Mouse (Mus musculus) urinary bladder, postnatal 4 days (tissue): Measurements from ENCODE around the gene Cxcl5.
"Not testable (repeated sequence)": the region's sequence is repeated elsewhere in the genome, so short reads cannot be mapped to it uniquely, and the experiment has no call there.

ENCODE experiments used
- DNase-seq, 2 experiments: peaks; one replicate each; pipeline ENCODE4 v3.0.0; 2021 to 2022; ENCODE audit warnings: low spot score in 2 of 2

Gene Cxcl5

DNA sequence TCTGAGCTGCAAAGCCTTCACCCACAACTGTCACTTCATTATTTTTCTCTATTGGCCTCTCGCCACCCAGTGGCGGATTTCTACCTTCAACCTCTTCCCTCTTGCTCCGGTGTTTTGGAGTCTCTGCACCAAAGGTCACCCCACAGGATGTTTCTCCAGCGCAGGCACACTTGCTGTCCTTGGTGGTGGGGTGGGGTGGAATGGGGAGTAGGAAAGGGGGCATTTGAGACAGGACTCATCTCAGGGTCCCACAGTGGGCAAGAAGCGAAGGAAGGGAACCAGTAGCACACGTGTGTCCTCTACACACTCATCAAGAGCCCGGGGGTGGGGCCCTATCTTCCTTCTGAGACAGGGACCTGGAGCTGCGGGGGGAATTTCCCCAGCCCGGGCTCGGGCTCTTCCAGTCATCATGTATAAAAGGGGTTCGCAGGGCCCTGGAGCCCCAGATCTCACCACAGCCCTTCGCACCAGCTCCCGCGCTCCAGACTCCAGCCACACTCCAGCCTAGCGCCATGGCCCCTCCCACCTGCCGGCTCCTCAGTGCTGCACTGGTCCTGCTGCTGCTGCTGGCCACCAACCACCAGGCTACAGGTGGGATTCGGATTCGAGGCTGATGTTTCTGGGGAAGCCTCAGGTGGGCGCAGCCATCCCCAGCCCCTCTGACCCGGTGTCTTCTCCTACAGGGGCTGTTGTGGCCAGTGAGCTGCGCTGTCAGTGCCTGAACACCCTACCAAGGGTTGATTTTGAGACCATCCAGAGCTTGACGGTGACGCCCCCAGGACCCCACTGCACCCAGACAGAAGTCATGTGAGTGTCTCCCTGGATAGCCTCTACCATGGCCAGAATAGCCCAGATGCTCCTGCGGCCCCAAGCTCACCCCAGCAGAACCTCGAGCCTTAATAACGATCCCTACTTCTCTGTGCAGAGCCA, 26.8 kb downstream of the Cxcl5 start, which contains the start of gene Cxcl3:
Gene Cxcl3 (plus strand): TSS at position 445 of the 930 bp plus-strand sequence.
- DNase-seq: no peak

DNA sequence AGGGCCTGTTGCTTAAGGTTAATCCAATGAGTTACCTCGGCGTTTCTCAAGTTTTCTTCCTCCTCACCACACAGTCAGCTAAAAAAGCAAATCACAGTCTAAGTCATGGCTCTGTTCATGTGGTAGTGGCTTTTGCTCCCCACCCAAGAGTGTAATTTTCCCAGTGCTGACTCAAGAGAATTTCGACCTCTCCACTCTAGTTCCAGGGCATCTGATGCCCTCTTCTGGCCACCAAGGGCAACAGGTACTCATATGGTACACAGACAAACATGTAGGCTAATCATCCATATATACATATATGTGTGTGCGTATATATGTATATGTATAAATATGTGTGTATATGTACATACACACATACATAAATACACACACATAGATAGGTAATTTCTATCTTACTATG, 29.0 kb downstream of the Cxcl5 start:
- no peak for DNase-seq

DNA sequence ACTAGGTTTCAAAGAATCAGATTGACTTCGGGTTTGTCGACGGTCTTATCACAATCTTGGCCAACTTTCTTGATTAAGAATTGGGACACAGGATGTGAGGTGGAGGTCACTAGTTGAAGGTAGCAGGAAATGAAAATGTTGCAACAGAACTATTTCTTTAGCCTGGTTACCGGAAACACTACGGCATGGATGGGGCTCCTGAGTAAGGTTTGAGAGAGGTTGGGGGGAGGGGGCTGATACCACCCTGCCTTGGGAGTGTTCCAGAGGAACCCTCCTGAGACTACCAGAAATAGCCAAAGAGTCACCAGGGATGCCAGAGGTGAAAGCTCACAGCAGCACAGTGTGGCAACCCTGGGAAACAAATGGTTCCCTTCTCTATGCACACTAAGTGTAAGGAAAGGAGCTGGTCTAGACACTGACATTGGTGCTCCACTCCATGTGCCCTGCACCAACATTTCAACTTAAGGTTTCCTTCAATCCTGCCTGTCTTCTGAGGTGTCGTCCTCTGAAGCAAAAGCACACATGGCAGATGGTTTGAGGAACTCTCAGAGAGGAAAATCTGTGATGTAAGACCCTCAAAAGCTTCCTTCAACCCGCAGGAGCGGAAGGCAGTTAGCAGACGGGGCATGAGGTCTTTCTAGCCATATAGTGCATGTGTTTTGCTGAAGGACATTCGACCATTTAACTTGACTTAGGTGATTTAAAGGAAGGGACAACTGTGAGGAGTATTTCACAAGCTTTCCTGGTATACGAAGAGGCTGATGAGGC, 30.3 kb downstream of the Cxcl5 start:
- no peak for DNase-seq

GRCm38 (mm10) chr5:90790074-90790502, 30.9 kb downstream of the Cxcl5 start:
- no peak for DNase-seq

DNA sequence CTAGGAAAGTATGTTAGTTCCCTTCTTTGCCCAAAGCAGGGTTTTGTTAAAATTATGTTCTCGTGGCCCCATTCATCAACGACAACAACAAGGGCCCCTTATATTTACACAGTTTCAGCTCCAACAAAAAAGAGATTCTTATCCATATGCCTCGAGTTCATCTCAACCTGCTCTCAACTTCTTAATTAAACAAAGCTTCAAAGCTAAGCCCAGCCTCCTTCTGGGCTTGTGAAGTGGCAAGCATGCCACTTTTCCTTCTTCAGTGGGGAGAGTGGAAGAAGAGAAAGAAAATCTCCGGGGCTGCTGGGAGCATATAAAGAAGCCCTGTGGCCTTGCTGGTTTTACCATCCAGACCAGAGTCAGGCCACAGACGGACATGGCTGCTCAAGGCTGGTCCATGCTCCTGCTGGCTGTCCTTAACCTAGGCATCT, 35.0 kb downstream of the Cxcl5 start, which contains the start of gene Cxcl15:
Gene Cxcl15 (plus strand): TSS at position 340 of the 431 bp plus-strand sequence.
- no peak for DNase-seq

DNA sequence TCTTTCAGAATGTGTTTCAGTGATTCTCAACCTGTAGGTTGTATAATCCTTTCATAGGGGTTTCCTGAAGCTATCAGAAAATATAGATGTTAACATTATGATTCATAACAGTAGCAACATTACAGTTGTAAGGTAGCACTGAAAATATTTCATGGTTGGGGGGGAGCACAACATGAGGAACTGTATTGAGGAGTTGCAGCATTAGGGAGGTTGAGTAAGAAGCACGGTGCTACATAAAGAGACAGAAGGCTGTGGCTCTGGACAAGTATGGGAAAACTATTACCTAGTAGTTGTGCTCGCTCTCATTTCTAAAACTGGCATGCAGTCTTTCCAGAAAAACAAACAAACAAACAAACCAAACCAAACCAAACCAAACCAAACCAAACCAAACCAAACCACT, 36.2 kb downstream of the Cxcl5 start:
- DNase-seq: not testable (repeated sequence)

DNA sequence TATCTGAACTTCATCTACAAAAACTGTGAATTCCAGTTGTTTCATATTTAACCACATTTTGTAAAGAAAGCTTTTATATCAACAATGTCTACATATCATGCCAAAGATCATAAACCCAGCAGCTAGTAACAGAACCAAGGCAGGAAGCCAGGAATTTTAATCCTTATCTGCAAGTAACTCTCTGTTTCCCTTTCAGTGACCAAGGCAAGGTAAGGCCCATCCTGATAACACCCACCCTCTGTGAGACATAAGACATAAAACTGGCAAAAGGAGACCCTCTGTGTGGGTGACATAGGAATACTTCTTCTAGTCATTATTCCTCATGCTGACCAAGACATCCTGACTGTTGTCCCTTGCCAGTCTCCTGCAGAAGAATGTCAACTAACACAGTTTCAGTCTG, 45.4 kb downstream of the Cxcl5 start:
- no peak for DNase-seq

DNA sequence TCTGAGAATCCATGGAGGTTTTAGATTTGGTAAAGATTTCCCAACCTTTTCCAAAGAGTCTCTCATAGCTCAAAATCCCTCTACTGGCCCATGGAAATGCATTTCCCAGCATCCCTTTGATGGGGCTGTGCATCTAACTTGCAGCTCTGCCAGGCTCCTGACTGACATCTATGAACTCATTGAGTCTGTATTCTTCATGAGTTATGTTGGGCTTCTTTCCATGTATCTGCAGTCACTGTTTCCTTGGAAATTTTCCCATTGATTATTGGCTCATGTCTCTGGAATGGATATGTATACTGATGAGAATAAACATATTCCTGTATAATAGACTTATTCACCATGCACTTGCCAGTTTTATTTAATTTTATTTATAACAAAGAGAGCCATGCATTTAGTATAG, 46.9 kb downstream of the Cxcl5 start:
- DNase-seq: no peak

DNA sequence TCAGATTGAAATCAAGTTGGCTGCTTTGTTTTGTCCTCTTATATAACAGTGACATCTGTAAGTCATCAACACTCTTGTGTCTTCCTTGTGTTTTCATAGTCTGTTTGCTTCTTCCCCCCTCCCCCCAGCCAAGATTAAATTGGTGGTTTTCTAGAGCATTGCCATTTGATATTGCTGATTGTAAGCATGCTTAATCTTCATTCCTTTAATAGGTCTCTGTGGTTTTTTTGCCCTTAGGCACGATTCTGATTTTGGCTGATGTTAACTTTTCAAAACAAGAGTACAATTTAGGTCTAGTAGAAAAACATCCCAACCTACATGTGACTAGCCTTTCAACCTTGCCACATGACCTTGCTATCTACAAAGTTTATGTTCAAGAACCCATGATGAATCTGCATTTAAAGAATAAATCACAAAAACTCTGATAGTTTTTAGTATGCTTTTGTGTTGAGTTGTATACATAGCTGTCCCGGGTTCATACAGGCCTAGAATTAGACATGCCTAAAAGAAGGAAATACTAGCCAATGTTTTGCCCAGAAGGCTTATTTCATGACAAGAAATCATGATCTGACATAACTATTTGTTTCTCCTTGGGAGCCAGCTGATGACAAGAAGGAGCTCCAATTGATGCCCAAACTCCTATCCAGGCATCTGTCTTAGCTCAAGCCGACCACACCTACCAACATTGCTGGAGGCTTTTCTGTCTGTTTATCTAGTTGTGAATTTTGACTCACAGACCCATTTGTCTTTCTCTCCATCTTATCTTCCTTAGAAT, 48.2 kb downstream of the Cxcl5 start:
- no peak for DNase-seq
